Mouse (Mus musculus) lung, embryonic 14.5 days (tissue): Measurements from ENCODE around the gene Lmtk3. TPM values are rescaled to one million over a fixed set of nuclear protein-coding genes. Genes with fewer than 3 reads are reported as not detected.
A peak's percentile ranks its signal among the peaks of the same experiment; 100 is the strongest.

ENCODE experiments used
- ATAC-seq: fragments of 200-750 bp; cut with Nextera tagmentation; 2 replicates; pipeline ENCODE4 v1.8.0; 2017; ENCODE audit warnings: mild to moderate bottlenecking, moderate TSS enrichment, moderate library complexity; ENCODE audit not compliant: insufficient read depth
- DNase-seq: peaks from one replicate; pipeline ENCODE4 v3.0.0-alpha.2; 2015
- H3K27ac ChIP-seq: fragments of 300-500 bp; sonication (generic); 2 replicates; pipeline ENCODE4 v1.5.1; 2014; ENCODE audit warnings: low read depth, mild to moderate bottlenecking, moderate library complexity
- H3K27me3 ChIP-seq: fragments of 300-500 bp; sonication (generic); 2 replicates; pipeline ENCODE4 v1.6.1; 2014; ENCODE audit warnings: low read length, control low read depth; ENCODE audit not compliant: insufficient read depth
- H3K36me3 ChIP-seq: fragments of 300-500 bp; sonication (generic); 2 replicates; pipeline ENCODE4 v1.6.1; 2014; ENCODE audit warnings: control low read depth; ENCODE audit not compliant: insufficient read depth
- H3K4me1 ChIP-seq: fragments of 300-500 bp; sonication (generic); 2 replicates; pipeline ENCODE4 v1.6.1; 2014; ENCODE audit warnings: antibody characterized with exemption, control low read depth; ENCODE audit not compliant: insufficient read depth
- H3K4me2 ChIP-seq: fragments of 300-500 bp; sonication (generic); 2 replicates; pipeline ENCODE4 v1.6.1; 2014; ENCODE audit warnings: mild to moderate bottlenecking
- H3K4me3 ChIP-seq: fragments of 300-500 bp; sonication (generic); 2 replicates; pipeline ENCODE4 v1.5.1; 2014; ENCODE audit warnings: low read depth, low read length
- H3K9ac ChIP-seq: fragments of 300-500 bp; sonication (generic); 2 replicates; pipeline ENCODE4 v1.6.1; 2014
- H3K9me3 ChIP-seq: fragments of 300-500 bp; sonication (generic); 2 replicates; pipeline ENCODE4 v1.6.1; 2016; ENCODE audit warnings: low read depth, low read length, control low read depth
- CTCF ChIP-seq: IDR thresholded peaks from 2 replicates; pipeline ENCODE4 v1.5.1; 2016; ENCODE audit warnings: antibody characterized with exemption, low read depth
- WGBS: fragments of 180-500 bp; shearing (Covaris S2); extraction: QIAGEN DNeasy Blood & Tissue Kit; methylation state at CpG from one replicate; pipeline ENCODE4 v1.1.7; 2014; 5-methylcytosine and 5-hydroxymethylcytosine counted together
- polyA plus RNA-seq: library from polyadenylated mRNA; unstranded; fragments of >200 nt; fragmentation: Nextera tagmentation; extraction: Ambion mirVana; gene quantifications from 2 replicates; pipeline ENCODE4 v1.2.1, GENCODE M21; 2014

Gene Lmtk3
- polyA plus RNA-seq, 1 experiment from 2014 or later = 1.9 TPM

DNA sequence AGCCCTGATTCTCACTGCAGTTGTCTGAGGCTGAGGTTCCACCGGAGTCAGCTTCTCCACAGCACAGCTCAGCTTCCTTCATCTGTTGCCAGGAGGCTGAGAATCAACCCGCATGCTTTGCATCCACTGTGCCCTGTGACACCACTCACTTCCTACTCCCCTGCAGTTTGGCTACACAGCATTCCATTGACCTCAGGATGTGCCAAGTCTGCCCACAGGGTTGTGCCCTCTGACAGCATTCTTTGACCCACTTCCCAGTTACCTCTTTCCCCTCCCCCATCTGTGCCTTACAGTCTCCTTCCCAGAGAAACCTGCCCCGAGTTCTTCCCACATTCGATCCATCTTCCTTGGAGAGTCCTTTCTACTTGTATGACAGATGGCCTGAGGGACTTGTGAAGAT, 1.3 kb upstream of the Lmtk3 start:
- H3K9ac ChIP-seq = no peak overlapping the region
- ATAC-seq = no peak
- H3K4me1 ChIP-seq = peaks cover 16% of the 10 kb centered on the region; the same call in 1 of the 2 replicates
- no peak overlapping the region for H3K4me3 ChIP-seq
- no peak overlapping the region for H3K27ac ChIP-seq
- H3K36me3 ChIP-seq = no peaks in the 10 kb centered on the region
- no peak for DNase-seq
- H3K27me3 ChIP-seq = peaks cover 11% of the 10 kb centered on the region; the same call in 1 of the 2 replicates
- 57% methylated on average over 4 of the region's 4 CpGs for WGBS
- H3K9me3 ChIP-seq = no peaks in the 10 kb centered on the region
- H3K4me2 ChIP-seq = no peak overlapping the region
- no peak for TF ChIP-seq CTCF

DNA sequence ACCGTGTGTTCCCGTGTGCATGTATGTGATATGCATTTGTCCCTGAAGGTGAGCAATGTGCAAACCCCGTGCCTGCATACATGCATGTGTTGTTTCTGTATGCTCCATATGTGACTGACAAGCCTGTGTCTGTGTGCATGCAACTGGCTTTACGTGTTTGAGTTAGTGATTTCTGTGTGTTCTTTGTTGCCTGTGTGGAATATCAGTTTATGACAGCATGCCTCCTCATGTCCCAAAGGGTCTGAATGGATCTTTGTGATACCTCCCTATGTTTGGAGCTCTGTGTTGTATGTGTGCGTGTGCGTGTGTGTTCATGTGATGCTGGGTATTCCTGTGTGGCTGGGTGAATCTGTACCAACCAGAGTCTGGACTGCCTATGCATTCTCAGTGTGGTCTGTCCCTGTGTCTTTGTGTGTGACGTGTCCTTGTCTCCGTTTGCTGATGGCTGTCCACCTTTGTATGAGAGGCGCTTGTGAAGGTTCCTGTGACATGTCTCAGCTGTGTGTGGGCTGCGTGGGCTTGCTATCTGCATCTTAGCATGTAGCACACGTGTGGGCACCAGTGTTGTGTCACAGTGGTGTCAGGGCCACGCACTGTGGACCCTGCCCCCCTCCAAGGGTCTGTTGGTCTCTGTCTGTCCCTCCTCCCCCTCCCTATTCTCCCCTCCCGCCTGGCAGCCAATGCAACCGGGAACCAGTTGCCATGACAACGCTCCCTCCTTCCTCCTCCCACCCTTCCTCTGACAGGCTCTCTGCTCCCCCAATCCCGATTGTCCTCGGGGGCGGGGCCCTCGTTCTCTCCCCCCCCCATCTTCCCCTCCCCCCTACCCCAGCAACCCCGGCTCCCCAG, 1.2 kb downstream of the Lmtk3 start, which contains the start of gene Sult2b1:
TSS of gene Sult2b1 (minus strand) at position 146 of the 849 bp plus-strand sequence.
- peak; percentile 89 for DNase-seq
- TF ChIP-seq CTCF = no peak
- H3K27me3 ChIP-seq = 0 out of 2 replicates have a peak, but pooled peaks cover 7% of the 10 kb centered on the region
- 18% methylated on average over 20 of the region's 20 CpGs for WGBS
- peak within 1 kb of the TSS; percentile 92 for H3K4me2 ChIP-seq
- H3K9ac ChIP-seq = peak within 1 kb of the TSS; percentile 54
- H3K9me3 ChIP-seq = no peaks in the 10 kb centered on the region
- peaks cover 11% of the 10 kb centered on the region; the same call in 1 of the 2 replicates for H3K4me1 ChIP-seq
- 0 out of 2 replicates have a peak within 1 kb of the TSS, but pooled peaks have one; percentile 1 for H3K27ac ChIP-seq
- peak within 1 kb of the TSS; percentile 58 for H3K4me3 ChIP-seq
- peaks cover 10% of the 10 kb centered on the region; the same call in 1 of the 2 replicates for H3K36me3 ChIP-seq
- ATAC-seq = peak; percentile 13

DNA sequence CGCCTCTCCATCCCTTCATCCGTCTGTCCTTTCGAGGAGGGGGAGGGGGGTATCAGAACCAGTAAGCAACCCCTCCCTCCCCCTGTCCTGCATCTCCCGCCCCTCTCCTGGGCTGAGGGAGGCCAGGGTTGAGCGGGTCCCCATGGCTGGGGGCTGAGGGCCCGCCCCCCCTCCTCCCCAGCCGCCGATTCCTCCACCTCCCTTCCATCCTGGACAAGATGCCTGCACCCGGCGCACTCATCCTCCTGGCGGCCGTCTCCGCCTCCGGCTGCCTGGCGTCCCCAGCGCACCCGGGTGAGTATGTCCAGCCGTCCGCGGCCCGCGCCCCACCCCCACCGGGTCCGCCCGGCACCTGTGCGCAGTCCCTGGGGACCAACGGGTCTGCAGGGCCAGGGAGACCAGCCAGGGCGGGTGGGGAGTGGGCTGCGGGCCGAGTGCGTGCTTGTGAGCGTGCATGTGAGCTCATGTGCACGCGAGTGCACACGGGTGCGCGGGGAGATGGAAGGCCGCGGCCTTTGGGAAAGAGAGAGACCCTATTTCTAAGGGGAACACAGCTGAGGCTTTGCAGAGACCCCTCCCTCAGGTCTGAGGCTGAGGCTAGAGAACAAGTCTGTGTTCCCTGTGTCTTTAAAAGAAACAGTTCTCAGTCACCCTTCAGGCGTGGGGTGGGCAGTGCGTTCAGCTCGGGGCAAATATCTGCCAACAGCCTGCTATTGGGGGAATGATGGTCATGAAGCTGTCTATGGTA, 2.0 kb downstream of the Lmtk3 start:
- H3K36me3 ChIP-seq = peaks cover 12% of the 10 kb centered on the region; the same call in 1 of the 2 replicates
- DNase-seq = no peak
- peak overlapping the region; percentile 92 for H3K4me2 ChIP-seq
- TF ChIP-seq CTCF = peak; percentile 5; the same call in 1 of the 2 replicates
- peaks cover 11% of the 10 kb centered on the region; the same call in 1 of the 2 replicates for H3K4me1 ChIP-seq
- H3K9ac ChIP-seq = peak overlapping the region; percentile 54
- ATAC-seq = peak; percentile 25
- WGBS = under 1% methylated on average over 41 of the region's 42 CpGs
- 0 out of 2 replicates have a peak, but pooled peaks cover 7% of the 10 kb centered on the region for H3K27me3 ChIP-seq
- H3K4me3 ChIP-seq = peak overlapping the region; percentile 58
- no peaks in the 10 kb centered on the region for H3K9me3 ChIP-seq
- H3K27ac ChIP-seq = no peak overlapping the region

DNA sequence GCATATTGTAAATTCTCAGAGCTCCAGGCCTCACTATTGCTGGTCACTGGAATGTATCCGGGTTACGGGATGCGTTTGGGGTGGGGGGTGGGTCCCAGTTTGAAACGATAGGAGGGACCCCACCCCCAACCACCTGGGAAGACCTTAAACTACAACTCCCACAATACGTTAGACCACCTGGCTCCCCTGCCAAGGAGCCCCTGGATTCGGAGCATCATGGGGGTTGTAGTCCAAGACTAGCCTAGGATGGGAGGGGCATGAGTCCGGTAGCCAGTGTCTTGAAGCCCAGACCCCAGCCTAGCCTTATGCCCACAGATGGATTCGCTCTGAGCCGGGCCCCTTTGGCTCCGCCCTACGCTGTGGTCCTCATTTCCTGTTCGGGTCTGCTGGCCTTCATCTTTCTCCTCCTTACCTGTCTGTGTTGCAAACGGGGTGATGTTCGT, 2.6 kb downstream of the Lmtk3 start:
- Histone ChIP-seq H3K27ac (no peak overlapping the region), H3K36me3 (peaks cover 13% of the 10 kb centered on the region; the same call in 1 of the 2 replicates), H3K27me3 (0 out of 2 replicates have a peak, but pooled peaks cover 7% of the 10 kb centered on the region), H3K9ac (peak overlapping the region; percentile 54; the same call in 1 of the 2 replicates), H3K9me3 (no peaks in the 10 kb centered on the region), H3K4me2 (peak overlapping the region; percentile 92), H3K4me1 (peaks cover 11% of the 10 kb centered on the region; the same call in 1 of the 2 replicates), H3K4me3 (peak overlapping the region; percentile 58)
- no peak for TF ChIP-seq CTCF
- DNase-seq (peak; percentile 80), ATAC-seq (peak; percentile 50; the same call in 1 of the 2 replicates)
- WGBS = under 1% methylated on average over 14 of the region's 14 CpGs

DNA sequence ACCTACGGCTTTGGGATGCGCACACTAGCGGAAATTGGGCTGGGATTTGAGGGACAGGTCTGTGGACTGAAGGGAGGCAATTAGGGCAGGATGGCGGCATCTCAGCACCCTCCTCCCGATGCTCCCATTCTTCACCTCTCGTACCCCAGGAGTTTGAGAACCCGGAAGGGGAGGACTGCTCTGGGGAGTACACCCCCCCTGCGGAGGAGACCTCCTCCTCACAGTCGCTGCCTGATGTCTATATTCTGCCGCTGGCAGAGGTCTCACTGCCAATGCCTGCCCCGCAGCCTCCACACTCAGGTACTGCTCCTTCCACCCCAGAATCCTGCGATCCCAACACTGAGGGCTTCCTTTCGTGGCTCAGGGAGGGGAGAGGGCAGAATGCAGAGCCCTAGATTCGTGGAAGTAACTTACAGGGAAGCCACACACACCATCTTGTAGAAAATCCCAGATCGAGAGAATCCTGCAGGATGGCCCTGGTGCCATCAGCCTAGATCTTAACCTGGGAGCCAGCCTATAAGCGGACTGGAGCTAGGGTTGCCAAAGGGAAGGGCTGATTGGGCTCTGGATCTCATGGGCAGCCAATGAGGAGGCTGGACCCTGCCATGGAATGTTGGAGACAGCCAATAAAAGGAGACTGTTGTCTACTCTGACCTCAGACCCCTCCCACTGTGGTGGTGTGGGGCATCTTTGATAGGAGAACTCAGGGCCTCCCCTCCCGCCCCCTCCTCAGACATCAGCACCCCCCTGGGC, 3.3 kb downstream of the Lmtk3 start:
- no peak overlapping the region for H3K27ac ChIP-seq
- TF ChIP-seq CTCF = no peak
- 12% methylated on average over 17 of the region's 17 CpGs for WGBS
- peak; percentile 69 for DNase-seq
- peak; percentile 45 for ATAC-seq
- H3K4me3 ChIP-seq = peak overlapping the region; percentile 58
- no peaks in the 10 kb centered on the region for H3K9me3 ChIP-seq
- 0 out of 2 replicates have a peak, but pooled peaks cover 7% of the 10 kb centered on the region for H3K27me3 ChIP-seq
- H3K9ac ChIP-seq = no peak overlapping the region; the same call in 1 of the 2 replicates
- H3K4me2 ChIP-seq = peak overlapping the region; percentile 92
- H3K36me3 ChIP-seq = peaks cover 15% of the 10 kb centered on the region; the same call in 1 of the 2 replicates
- peaks cover 11% of the 10 kb centered on the region; the same call in 1 of the 2 replicates for H3K4me1 ChIP-seq

DNA sequence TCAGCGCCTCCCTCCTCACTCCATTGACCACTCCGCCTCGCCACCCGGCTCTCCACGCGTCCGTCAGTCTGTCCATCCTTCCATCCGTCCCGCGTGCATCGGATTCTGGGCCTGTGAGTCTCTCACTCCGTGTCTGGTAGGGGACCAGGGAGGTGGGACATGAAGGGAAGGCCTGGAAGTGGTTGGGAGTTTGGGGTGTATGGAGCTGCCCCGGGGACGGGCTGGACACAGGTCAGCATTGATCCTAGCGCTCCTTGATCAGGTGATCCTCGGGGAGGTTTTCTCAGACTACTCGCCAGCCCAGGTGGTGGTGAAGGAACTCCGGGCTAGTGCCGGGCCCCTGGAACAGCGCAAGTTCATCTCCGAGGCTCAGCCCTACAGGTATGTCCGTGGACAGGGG, 4.1 kb downstream of the Lmtk3 start:
- Histone ChIP-seq H3K4me1 (peaks cover 11% of the 10 kb centered on the region; the same call in 1 of the 2 replicates), H3K4me2 (peak overlapping the region; percentile 92), H3K9me3 (no peaks in the 10 kb centered on the region), H3K36me3 (peaks cover 17% of the 10 kb centered on the region; the same call in 1 of the 2 replicates), H3K27ac (no peak overlapping the region), H3K4me3 (no peak overlapping the region; the same call in 1 of the 2 replicates), H3K27me3 (0 out of 2 replicates have a peak, but pooled peaks cover 7% of the 10 kb centered on the region), H3K9ac (no peak overlapping the region)
- ATAC-seq (no peak), DNase-seq (no peak)
- TF ChIP-seq CTCF = no peak
- 79% methylated on average over 22 of the region's 22 CpGs for WGBS
